Mouse (Mus musculus) natural killer cell, adult 2 months (primary cell): ENCODE data around the gene Map3k6.

ENCODE experiments used
- DNase-seq, 2 experiments: peaks; one replicate each; pipeline ENCODE4 v3.0.0; 2022; ENCODE audit warnings: low spot score in 2 of 2

The Map3k6 gene

GRCm38 (mm10) chr4:133252089-133252488, 11.5 kb downstream of the Map3k6 start:
- DNase-seq = no peak

DNA sequence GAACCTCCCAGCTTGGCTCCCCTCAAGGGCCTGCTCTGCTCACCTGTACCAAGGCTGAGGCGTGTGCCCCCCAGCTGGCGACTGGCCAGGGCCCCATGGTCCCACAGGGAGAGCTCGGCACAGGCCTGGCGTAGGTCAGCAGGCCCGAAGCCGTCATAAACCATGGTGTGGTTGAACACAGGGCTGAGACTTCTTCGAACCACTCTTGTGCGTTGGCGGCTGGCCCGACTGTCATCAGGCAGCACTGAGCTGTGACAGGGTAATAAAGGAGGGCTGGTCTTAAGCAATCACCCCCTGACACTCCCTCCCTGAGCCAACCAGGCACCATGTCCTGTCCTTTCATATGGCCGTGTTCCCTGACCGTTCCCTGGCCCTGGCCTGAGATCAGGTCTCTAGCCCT, 12.8 kb downstream of the Map3k6 start:
- no peak for DNase-seq

DNA sequence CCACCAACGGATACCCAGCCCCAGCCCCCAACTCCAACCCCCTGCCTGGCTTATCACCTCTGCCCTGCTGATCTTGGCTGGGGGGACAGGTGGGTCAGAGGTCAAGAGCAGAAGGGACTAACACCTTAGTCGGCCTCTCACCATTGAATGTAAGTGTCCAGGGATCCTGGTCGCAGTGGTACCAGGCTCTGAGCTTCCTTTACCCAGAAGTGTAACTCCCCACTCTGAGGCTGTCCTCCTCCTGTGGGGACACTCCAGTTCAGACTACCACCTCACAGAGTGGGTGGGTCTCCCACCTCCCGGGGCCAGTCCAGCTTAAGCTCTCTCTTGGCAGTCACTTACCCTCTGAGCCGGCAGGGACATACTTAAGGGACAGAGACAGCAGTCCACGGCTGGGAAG, 14.8 kb downstream of the Map3k6 start:
- no peak for DNase-seq

GRCm38 (mm10) chr4:133256820-133257219, 16.2 kb downstream of the Map3k6 start:
- DNase-seq = no peak

DNA sequence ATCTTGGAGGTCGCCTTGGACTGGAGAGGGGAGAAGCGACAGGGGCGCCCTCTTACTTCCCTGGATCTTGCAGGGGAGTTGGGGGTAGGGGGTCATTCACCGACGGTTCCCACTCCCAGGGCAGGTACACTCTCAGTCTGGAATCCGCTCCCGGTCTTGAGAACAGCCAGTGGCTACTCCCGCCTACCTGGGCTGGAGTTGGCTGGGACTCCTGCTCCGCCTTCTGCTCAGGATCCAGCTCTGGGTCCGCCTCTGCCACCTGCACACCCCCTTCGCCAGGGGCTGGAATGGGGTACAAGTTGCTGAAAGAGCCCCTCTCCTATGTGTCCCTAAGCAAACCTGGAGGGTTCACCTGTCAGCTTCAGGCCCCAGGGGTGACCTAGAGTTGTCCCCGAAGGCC, 16.6 kb downstream of the Map3k6 start:
- DNase-seq = no peak

GRCm38 (mm10) chr4:133257798-133258408, 17.3 kb downstream of the Map3k6 start:
- no peak for DNase-seq

GRCm38 (mm10) chr4:133261641-133262374, 21.2 kb downstream of the Map3k6 start:
- DNase-seq = peak; percentile 17 to 25

DNA sequence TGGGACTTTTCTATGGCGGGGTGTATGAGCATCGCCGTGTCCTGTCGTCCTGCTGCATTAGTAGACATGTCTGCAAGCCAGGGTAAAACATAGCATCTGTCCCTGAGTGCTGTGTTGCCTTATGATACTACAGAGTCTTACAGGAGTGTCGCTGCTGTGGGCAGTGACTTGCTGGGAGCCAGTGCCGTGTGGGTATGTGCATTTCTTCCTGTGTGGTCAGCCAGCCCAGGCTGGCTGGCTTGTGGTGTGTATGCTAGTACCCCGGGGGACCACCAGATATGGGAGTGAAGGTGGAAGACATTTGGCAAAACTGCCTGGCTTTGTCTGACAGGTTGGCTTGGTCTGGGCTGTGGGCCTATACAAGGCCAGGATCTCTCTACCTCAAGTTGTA, 21.8 kb downstream of the Map3k6 start:
- DNase-seq = peak; percentile 14 to 25

GRCm38 (mm10) chr4:133262882-133263281, 22.3 kb downstream of the Map3k6 start, which contains the start of gene Sytl1:
Sytl1 (minus strand) TSS chr4:133263113.
- peak; percentile 18 to 23 for DNase-seq

DNA sequence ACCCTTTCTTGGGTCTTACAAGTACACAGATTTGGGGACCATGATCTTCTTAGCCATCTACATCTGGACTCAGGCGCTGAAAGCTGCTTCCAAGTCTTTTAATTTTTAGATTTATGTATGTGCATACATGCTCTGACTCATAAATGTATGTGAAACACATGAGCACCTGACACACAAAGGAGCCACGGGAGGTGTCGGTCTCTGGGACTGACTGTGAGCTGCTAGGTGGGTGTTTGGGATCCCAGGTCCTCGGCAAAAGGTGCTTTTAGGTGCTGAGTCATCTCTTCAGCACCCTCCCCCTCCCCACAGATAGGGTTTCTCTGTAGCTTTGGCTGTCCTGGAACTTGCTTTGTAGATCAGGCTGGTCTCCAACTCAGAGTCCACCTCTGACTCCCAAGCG, 23.1 kb downstream of the Map3k6 start:
- no peak for DNase-seq

GRCm38 (mm10) chr4:133264559-133264958, 23.9 kb downstream of the Map3k6 start:
- no peak for DNase-seq

GRCm38 (mm10) chr4:133265297-133265696, 24.7 kb downstream of the Map3k6 start:
- DNase-seq = no peak

GRCm38 (mm10) chr4:133265759-133266158, 25.1 kb downstream of the Map3k6 start:
- DNase-seq = no peak

GRCm38 (mm10) chr4:133266248-133266880, 25.7 kb downstream of the Map3k6 start:
- no peak for DNase-seq

- DNase-seq = no peak
Measured at GRCm38 (mm10) chr4:133268931-133269330, 28.3 kb downstream of the Map3k6 start.

DNA sequence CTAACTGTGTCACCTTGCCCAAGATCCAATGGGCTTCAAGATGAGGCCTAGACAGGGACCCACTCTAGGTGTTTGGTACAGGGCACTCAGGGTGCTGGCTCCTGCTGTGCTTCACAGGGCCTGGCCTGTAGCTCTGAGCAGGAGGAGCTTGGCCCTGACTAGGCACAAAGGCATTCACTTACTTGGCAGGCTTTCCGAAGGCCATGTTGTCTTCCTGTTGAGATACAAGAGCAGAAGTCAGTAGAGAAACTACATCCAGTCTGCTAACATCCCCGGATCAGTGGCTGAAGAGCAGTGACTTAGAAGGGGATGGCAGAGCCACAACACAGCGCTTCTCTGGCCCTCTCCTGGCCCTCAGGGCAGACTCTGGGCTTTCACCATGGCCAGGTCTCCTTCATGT, 29.0 kb downstream of the Map3k6 start:
- no peak for DNase-seq

DNA sequence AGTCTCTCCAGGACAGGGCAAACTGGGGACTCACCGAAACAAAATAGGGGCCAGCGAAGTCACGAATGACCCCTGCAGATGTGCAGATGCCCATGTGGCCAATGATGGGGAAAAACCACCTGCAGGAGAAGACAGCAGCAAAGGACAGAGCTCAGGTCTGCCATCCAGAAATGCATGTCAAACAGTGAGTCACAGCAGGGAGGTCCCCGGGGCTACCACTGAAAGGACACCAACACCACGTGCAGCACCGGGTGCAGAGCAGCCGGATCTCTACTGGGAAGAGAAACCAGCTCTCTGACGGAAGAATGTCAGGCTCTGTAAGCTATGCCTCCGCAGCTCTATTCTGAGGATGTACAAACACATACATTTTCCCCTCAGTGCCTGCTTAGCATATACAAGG, 30.3 kb downstream of the Map3k6 start:
- no peak for DNase-seq

DNA sequence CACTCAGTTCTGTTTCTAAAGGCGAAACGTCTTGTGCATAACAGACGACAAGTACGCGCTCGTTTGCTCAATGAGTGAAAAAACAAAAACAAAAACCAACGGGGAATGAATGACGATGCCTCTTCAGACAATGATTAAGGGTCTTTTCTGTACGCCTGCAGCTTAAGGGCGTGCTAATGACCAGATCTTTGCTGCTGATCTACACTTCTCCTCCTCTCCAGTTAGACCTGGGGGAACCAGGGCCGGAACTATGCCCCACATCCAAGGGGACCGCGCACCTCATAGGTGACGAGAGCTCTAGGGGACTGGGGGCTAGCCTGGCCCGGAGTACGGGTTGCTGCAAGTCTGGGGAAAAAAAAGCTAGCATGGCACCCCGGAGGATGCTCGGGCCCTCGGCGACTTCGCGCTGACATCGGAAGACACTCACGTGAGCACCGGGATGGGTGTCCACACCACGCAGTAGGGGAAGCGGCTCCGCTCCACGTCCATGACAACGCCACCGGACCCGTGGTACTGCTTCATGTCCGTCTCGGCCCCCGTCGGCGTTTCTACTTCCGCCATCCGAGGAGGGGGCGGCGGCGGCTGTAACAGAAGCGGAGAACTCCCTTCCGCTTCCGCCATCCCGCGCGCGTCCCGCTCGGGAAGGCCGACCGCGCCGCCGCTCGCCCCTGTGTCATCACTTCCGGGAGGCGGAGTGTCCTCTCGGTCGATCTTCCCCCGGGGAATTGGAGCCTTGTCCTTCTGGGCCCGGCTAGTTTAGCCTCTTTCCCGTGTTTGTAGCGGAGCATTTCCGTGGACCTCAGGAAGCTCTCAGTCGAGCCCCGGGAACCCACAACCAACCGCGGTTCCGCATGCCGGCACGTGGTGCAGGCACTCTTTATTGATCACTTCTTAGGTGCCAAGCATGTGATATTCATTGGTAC, 36.7 kb downstream of the Map3k6 start, which contains the start of gene Tmem222:
Gene Tmem222 (minus strand): TSS at position 689 of the 923 bp plus-strand sequence.
- peak; percentile 93 for DNase-seq

- DNase-seq = no peak
Measured at GRCm38 (mm10) chr4:133278067-133278466, 37.4 kb downstream of the Map3k6 start.

- DNase-seq = no peak
Measured at GRCm38 (mm10) chr4:133278482-133278881, 37.9 kb downstream of the Map3k6 start.

DNA sequence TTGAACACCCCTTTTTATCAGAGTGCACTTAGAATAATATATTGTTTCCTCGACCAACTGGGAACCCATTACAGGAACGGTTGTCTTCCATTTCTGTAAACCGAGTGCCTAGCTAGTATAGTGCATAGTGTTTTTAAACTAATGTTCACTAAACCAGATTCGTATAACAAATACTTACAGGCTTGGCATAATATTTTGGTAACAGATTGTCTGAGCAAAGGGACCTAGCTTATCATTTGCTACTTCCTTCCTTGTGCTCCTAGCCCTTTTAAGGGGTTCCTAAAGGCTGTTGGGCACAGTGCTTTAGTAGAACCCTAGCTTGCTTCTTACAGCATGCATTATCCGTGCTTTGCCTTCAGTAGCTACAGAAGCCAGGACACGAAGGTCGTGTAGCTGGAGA, 40.9 kb downstream of the Map3k6 start:
- DNase-seq = no peak

GRCm38 (mm10) chr4:133281951-133282481, 41.4 kb downstream of the Map3k6 start:
- DNase-seq = no peak
